Mouse (Mus musculus): ENCODE data around the gene Fam13a.
A peak's percentile ranks its signal among the peaks of the same experiment; 100 is the strongest.

The Fam13a gene

GRCm38 (mm10) chr6:58933189-58933913 lies 91.0 kb downstream of the Fam13a start:
- DNase-seq (ENCODE audit: low read depth), result no peak

- DNase-seq (ENCODE audit: low read depth), result no peak
Observed at GRCm38 (mm10) chr6:58932515-58933188, 91.7 kb downstream of the Fam13a start.

DNA sequence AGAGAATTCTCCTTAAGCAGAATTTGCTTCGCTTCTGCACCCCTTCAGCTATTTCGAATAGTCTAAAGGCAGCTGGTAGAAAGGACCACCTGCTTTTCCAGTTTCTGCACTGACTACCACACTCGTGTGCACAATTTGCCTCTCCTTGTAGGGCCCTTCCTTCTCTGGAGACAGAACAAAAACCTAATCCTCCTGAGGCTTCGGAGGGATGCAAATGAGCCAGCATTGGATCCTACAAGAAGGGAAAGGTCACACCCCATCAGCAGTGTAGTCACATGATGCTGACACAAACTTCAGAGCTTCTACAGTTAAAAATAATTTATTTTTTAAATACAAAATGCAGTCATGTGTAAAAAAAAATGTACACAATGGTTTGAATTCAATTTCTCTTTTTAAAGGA lies 93.2 kb downstream of the Fam13a start:
- no peak for DNase-seq (ENCODE audit: low read depth)

GRCm38 (mm10) chr6:58929911-58930431 lies 94.4 kb downstream of the Fam13a start:
- DNase-seq (ENCODE audit: low read depth), result no peak

GRCm38 (mm10) chr6:58927881-58928280 lies 96.5 kb downstream of the Fam13a start:
- DNase-seq (ENCODE audit: low read depth), result no peak

DNA sequence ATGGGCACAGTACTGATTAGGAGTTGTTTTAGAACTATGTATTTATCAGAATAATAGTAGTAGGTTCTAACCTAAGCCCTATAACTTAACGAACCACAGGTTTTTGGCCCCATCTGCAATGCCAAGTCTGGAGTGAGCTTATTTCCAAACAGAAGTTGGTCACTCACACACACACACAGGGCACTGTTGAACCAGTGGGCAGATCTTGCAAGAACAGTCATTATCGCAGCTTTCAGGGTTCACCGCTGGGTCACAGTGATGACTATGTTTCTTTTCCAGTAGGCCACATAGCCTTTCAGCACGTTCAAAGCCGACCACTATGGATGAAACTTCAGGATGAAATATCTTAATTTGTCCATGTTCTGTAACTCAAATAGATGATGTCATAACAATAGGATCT lies 101.8 kb downstream of the Fam13a start:
- DNase-seq (ENCODE audit: low read depth), result no peak

DNA sequence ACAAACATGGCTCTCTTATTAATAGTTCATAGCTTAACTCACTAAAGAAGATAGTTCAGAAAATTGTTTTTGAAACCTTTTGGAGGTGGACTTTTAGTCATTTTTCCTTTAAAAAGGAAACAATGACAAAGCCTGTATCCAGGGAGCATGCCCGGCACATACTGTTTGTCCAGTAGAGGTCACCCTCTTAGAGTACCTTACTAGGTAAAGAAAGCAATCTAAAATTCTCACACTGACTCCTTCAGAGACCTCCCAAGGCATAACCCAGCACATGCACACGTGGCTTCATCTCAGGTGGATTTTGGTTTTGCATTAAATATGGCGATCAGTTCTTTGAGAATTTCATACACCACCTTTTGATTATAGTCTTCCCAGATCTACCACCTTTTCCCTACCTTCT lies 102.7 kb downstream of the Fam13a start:
- no peak for DNase-seq (ENCODE audit: low read depth)

DNA sequence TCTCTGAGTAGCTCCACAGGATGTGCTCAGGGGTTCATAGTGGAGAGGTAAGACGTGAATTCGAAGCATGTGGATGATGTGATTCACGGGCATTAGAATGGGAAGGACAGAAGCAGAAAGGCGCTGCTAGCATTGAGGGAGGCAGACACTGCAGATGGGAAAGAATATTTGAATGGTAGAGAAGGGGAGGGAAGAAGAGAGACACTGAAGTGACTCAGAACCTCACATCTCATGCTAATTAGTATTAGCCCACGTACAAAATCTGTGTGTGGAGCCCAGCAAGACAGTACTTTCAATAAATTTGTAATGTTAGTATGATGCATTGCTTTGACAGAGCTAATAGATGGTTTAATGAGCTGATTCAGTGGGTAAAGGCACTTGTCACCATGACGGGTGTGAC lies 103.6 kb downstream of the Fam13a start:
- DNase-seq (ENCODE audit: low read depth), result no peak

DNA sequence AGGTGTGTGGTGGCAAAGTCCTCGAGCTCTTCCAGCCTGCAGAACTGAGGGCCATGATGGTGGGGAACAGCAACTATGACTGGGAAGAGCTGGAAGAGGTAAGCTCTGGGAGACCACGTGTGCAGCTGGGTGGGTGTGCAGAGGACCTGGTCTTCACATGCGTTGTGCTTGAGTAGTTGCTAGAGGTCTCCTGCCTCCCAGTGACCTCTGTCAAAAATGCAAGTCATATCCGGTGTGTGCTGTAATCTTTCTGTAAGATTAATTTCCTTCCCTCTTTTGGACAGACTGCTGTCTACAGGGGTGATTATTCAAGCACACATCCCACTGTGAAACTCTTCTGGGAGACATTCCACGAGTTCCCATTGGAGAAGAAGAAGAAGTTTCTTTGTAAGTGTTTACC lies 107.9 kb downstream of the Fam13a start:
- no peak for DNase-seq (ENCODE audit: low read depth)

- no peak for DNase-seq (ENCODE audit: low read depth)
Observed at GRCm38 (mm10) chr6:58913971-58914370, 110.4 kb downstream of the Fam13a start.

- no peak for DNase-seq (ENCODE audit: low read depth)
Observed at GRCm38 (mm10) chr6:58913551-58913950, 110.8 kb downstream of the Fam13a start.

DNA sequence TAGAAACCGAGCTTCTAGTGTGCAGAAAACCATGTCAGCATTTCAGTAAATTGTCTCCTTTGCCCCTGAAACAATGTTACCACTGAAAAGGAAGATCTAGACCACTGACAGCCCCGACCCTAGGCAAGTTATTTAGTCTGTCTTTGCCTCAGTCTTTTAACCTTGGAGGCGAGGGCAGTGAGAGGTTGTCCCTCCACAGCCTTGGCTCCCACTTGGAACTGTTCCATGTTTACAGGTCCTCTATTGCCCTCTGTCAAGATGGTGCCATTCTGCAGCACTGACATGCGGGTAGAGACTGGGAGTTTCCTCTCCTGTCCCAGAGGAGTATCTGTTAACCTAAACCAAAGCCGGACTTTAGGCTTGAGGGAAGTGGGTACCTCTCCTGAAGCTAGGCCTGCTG lies 111.5 kb downstream of the Fam13a start:
- DNase-seq (ENCODE audit: low read depth), result no peak

- DNase-seq (ENCODE audit: low read depth), result no peak
Observed at GRCm38 (mm10) chr6:58907791-58908190, 116.6 kb downstream of the Fam13a start.

DNA sequence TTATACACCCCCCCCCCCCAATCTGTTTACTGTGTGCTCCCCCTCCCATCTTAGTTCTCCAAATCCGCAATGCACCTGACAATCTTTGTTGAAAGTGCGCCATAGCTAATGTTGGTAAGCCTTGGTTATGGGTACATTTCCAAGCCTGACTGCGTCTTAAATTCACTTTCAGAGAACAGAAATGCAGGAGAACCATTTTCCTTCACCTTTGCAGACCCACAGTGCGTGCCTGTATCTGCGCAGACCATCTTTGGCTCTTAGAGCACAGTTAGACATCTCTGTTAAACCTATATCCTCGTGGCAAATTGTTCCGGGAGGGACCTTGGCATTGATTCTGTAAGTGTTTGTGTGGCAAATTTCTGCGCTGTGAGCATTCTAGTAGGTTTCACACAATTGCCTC lies 117.0 kb downstream of the Fam13a start:
- no peak for DNase-seq (ENCODE audit: low read depth)

DNA sequence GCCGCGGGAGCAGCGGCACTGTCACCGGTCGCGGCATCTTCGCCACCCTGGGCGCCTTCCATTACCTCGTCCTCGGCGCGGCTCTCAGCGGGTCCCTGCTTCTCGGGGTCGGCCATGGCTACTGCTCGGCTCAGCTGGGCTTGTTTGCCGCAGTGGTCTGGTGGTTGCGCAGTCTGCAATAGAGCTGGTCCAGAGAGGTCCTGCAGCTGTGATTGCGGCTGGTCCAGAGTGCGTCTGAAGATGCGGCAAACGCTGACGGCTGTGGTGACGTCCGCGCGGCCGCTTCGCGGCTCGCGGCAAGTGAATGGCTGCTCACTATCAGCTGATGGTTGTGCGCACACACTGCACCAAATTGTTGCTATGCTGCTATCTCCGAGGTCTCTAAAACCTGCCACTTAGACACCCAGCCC lies 117.5 kb downstream of the Fam13a start, which contains the start of gene Nap1l5:
Gene Nap1l5 (minus strand): TSS at position 225 of the 410 bp plus-strand sequence.
- no peak for DNase-seq (ENCODE audit: low read depth)

GRCm38 (mm10) chr6:58904551-58904950 lies 119.8 kb downstream of the Fam13a start:
- DNase-seq (ENCODE audit: low read depth), result no peak

GRCm38 (mm10) chr6:58903171-58903570 lies 121.2 kb downstream of the Fam13a start:
- no peak for DNase-seq (ENCODE audit: low read depth)

- DNase-seq (ENCODE audit: low read depth), result no peak
Observed at GRCm38 (mm10) chr6:58900536-58900935, 123.8 kb downstream of the Fam13a start.

- no peak for DNase-seq (ENCODE audit: low read depth)
Observed at GRCm38 (mm10) chr6:58899076-58899475, 125.3 kb downstream of the Fam13a start.

- no peak for DNase-seq (ENCODE audit: low read depth)
Observed at GRCm38 (mm10) chr6:58896648-58897047, 127.7 kb downstream of the Fam13a start.

- DNase-seq (ENCODE audit: low read depth), result no peak
Observed at GRCm38 (mm10) chr6:58894994-58895393, 129.4 kb downstream of the Fam13a start.

- peak; percentile 27 for DNase-seq (ENCODE audit: low read depth)
Observed at GRCm38 (mm10) chr6:58893307-58893706, 131.0 kb downstream of the Fam13a start.

- no peak for DNase-seq (ENCODE audit: low read depth)
Observed at GRCm38 (mm10) chr6:58889917-58890316, 134.4 kb downstream of the Fam13a start.

Measured in naive thymus-derived CD4-positive, alpha-beta T cell, adult 2 months (primary cell).